Mouse (Mus musculus) ES-E14 (cell line): ENCODE data around the gene Dst.

ENCODE experiments used
- HCFC1 ChIP-seq: IDR thresholded peaks from 2 replicates; pipeline ENCODE4 v1.6.1; 2012; ENCODE audit warnings: low read length, inconsistent platforms, borderline replicate concordance; ENCODE audit not compliant: insufficient read depth
- ZNF384 ChIP-seq: IDR thresholded peaks from 2 replicates; pipeline ENCODE4 v1.6.1; 2012; ENCODE audit warnings: low read depth, low read length, inconsistent platforms

- TF ChIP-seq ZNF384 (no peak), HCFC1 (no peak)
Measured at GRCm38 (mm10) chr1:34070991-34071639, 163.1 kb downstream of the Dst start.
